Mouse (Mus musculus) neural tube, embryonic 14.5 days (tissue): ENCODE measurements around the gene Prdm1. TPM values are rescaled to one million over a fixed set of nuclear protein-coding genes. Genes with fewer than 3 reads are reported as not detected.

Experiments used
- ATAC-seq: fragments of 200-750 bp; cut with Nextera tagmentation; 2 replicates; pipeline ENCODE4 v1.8.0; 2017; ENCODE audit warnings: low read depth, mild to moderate bottlenecking, moderate TSS enrichment, moderate library complexity
- H3K27ac ChIP-seq: fragments of 300-500 bp; sonication (generic); 2 replicates; pipeline ENCODE4 v1.5.1; 2014; ENCODE audit warnings: low read depth, mild to moderate bottlenecking, control low read depth, low read length, moderate library complexity, mixed read lengths
- H3K27me3 ChIP-seq: fragments of 300-500 bp; sonication (generic); 2 replicates; pipeline ENCODE4 v1.6.1; 2014; ENCODE audit warnings: low read length; ENCODE audit not compliant: control insufficient read depth, insufficient read depth
- H3K36me3 ChIP-seq: fragments of 300-500 bp; sonication (generic); 2 replicates; pipeline ENCODE4 v1.6.1; 2014; ENCODE audit warnings: low read length, mixed read lengths; ENCODE audit not compliant: control insufficient read depth, insufficient read depth
- H3K4me1 ChIP-seq: fragments of 300-500 bp; sonication (generic); 2 replicates; pipeline ENCODE4 v1.6.1; 2014; ENCODE audit warnings: low read length; ENCODE audit not compliant: control insufficient read depth, insufficient read depth
- H3K4me2 ChIP-seq: fragments of 300-500 bp; sonication (generic); 2 replicates; pipeline ENCODE4 v1.6.1; 2014; ENCODE audit warnings: mild to moderate bottlenecking, low read depth, low read length, control low read depth
- H3K4me3 ChIP-seq: fragments of 300-500 bp; sonication (generic); 2 replicates; pipeline ENCODE4 v1.5.1; 2014; ENCODE audit warnings: low read depth, low read length, control low read depth, mixed read lengths
- H3K9ac ChIP-seq: fragments of 300-500 bp; sonication (generic); replicated peaks from 2 replicates; pipeline ENCODE4 v1.6.1; 2014; ENCODE audit warnings: low read depth, mild to moderate bottlenecking, control low read depth, low read length, mixed read lengths
- H3K9me3 ChIP-seq: fragments of 300-500 bp; sonication (generic); 2 replicates; pipeline ENCODE4 v1.6.1; 2016; ENCODE audit warnings: low read length; ENCODE audit not compliant: control insufficient read depth
- WGBS: fragments of 180-500 bp; shearing (Covaris S2); extraction: QIAGEN DNeasy Blood & Tissue Kit; methylation state at CpG from one replicate; pipeline ENCODE4 v1.1.7; 2014; 5-methylcytosine and 5-hydroxymethylcytosine counted together
- polyA plus RNA-seq: library from polyadenylated mRNA; unstranded; fragments of >200 nt; fragmentation: Nextera tagmentation; extraction: Ambion mirVana; gene quantifications from 2 replicates; pipeline ENCODE4 v1.2.1, GENCODE M21; 2014

The Prdm1 gene
- polyA plus RNA-seq, 1 experiment from 2014 or later = 0.64 TPM

DNA sequence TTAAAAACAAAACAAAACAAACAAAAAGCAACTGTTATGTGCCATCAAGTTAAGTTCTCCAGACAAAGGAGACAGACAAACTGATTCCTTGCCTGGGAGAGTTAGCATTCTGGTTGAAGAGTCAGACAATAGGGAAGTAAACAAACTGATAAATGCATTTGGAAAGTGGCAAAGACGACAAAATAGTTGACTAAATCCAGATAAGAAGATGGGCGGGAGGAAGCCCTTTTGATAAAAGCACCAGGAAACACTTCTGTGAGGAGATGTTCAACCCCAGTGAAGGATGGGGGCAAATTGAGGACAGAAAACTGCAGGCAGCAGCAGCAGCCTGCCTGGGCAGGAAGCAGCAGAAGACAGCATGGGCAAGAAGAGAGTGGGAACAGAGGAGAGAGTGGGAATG is 20.3 kb downstream of the Prdm1 start:
- Histone ChIP-seq H3K27me3 (no peaks in the 10 kb centered on the region), H3K4me1 (no peaks in the 10 kb centered on the region), H3K4me2 (no peak overlapping the region), H3K27ac (no peak overlapping the region), H3K36me3 (no peaks in the 10 kb centered on the region), H3K9ac (no peak overlapping the region), H3K4me3 (no peak overlapping the region), H3K9me3 (no peaks in the 10 kb centered on the region)
- no peak for ATAC-seq
- 63% methylated on average over 2 of the region's 2 CpGs for WGBS

DNA sequence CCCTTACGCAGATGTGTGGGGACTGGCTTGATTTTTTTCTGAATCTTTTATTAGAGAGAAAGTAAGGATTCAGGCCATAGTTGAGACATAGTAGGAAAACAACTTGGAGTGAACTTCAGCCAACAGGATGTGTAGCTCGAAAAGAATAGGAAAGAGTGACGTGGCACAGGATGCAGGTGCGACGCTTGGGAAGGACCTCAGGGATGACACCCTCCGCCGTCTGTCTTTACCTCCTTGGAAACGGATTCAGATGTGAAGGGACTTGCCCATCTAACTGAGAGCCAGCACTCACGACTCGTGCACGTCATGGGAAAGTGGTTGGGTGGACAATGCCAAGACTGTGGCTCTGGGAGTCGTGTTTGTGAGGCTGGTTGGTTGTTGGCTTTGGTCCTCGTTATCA is 25.4 kb downstream of the Prdm1 start:
- Histone ChIP-seq H3K4me1 (no peaks in the 10 kb centered on the region), H3K9me3 (no peaks in the 10 kb centered on the region), H3K4me3 (no peak overlapping the region), H3K4me2 (no peak overlapping the region), H3K9ac (no peak overlapping the region), H3K27ac (no peak overlapping the region), H3K27me3 (no peaks in the 10 kb centered on the region), H3K36me3 (no peaks in the 10 kb centered on the region)
- 74% methylated on average over 13 of the region's 13 CpGs for WGBS
- ATAC-seq = no peak

DNA sequence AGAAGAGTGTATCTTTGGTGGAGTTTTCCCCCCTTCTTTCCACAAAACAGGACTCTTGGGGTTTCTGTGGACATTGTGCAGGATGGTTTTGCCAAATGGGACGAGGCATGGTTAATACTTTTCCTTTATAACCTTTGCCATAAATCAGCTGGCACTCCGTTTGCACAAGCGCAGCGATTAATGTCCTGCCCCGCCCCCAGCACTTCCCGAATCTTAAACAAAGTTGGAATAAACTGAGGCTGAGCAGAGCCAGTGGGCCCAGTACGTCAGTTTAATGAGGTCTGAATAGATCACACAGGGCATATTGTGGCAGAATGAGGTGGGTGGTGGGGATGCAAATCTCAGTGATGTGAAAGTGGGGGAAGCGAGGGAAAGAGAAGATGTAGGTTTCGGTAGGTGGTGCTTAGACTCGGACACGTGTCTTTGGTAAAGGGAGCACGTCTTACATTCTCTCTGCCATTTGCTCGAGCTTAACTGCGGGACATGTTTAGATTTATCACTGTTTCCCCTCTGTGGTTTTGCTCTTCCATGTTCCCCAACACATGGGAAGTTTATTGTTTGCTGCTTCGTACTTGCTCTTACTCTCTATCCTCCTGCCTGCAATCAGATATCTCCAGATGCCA is 28.3 kb downstream of the Prdm1 start:
- no peak overlapping the region for H3K4me3 ChIP-seq
- no peaks in the 10 kb centered on the region for H3K36me3 ChIP-seq
- ATAC-seq = no peak
- H3K4me1 ChIP-seq = no peaks in the 10 kb centered on the region
- no peak overlapping the region for H3K4me2 ChIP-seq
- H3K27me3 ChIP-seq = no peaks in the 10 kb centered on the region
- H3K9ac ChIP-seq = no peak overlapping the region
- WGBS = 34% methylated on average over 15 of the region's 15 CpGs
- H3K27ac ChIP-seq = no peak overlapping the region
- no peaks in the 10 kb centered on the region for H3K9me3 ChIP-seq

DNA sequence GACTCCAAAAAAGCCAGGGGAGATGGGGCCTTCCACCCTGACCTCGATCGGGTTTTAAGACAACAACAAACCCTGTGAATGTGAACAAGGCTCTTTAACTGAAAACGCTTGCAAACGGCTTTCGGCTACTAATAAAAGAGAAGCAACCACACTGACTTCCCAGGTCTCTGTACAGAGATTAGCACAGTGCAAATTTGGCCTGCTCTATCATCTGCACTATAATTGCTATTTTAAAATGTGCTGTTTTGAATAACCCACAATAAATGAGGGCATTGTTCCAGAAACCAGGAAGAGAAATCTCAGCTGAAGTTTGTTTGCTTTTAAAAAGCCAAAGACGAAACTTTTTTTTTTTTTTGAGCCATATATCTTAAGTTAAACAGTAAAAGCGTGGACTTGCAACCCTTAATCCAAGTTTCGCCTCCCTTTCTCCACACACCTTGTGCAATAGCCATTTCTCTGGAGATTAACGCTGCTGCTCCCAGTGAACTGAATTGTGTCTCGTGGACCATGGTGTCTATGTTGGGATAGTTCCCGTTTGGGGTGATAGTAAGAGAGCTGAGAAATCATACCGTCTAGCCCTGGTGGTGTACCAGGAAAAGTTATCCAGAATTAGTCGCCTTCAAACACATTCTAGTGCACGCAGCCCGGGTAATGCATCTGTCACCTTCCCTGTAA is 34.3 kb downstream of the Prdm1 start:
- no peaks in the 10 kb centered on the region for H3K36me3 ChIP-seq
- no peaks in the 10 kb centered on the region for H3K27me3 ChIP-seq
- no peak overlapping the region for H3K9ac ChIP-seq
- H3K4me2 ChIP-seq = no peak overlapping the region
- H3K27ac ChIP-seq = no peak overlapping the region
- H3K9me3 ChIP-seq = no peaks in the 10 kb centered on the region
- ATAC-seq = no peak
- 72% methylated on average over 15 of the region's 15 CpGs for WGBS
- no peaks in the 10 kb centered on the region for H3K4me1 ChIP-seq
- no peak overlapping the region for H3K4me3 ChIP-seq

GRCm38 (mm10) chr10:44492815-44493525 is 35.3 kb downstream of the Prdm1 start:
- H3K36me3 ChIP-seq = no peaks in the 10 kb centered on the region
- ATAC-seq = no peak
- H3K4me2 ChIP-seq = no peak overlapping the region
- no peaks in the 10 kb centered on the region for H3K27me3 ChIP-seq
- H3K9ac ChIP-seq = no peak overlapping the region
- no peak overlapping the region for H3K4me3 ChIP-seq
- 59% methylated on average over 8 of the region's 8 CpGs for WGBS
- no peak overlapping the region for H3K27ac ChIP-seq
- no peaks in the 10 kb centered on the region for H3K9me3 ChIP-seq
- H3K4me1 ChIP-seq = no peaks in the 10 kb centered on the region

GRCm38 (mm10) chr10:44490899-44491422 is 37.3 kb downstream of the Prdm1 start:
- H3K9ac ChIP-seq = no peak overlapping the region
- no peak for ATAC-seq
- no peak overlapping the region for H3K27ac ChIP-seq
- WGBS = 67% methylated on average over 5 of the region's 5 CpGs
- no peak overlapping the region for H3K4me3 ChIP-seq
- no peaks in the 10 kb centered on the region for H3K4me1 ChIP-seq
- no peaks in the 10 kb centered on the region for H3K36me3 ChIP-seq
- no peaks in the 10 kb centered on the region for H3K9me3 ChIP-seq
- H3K4me2 ChIP-seq = no peak overlapping the region
- H3K27me3 ChIP-seq = no peaks in the 10 kb centered on the region

DNA sequence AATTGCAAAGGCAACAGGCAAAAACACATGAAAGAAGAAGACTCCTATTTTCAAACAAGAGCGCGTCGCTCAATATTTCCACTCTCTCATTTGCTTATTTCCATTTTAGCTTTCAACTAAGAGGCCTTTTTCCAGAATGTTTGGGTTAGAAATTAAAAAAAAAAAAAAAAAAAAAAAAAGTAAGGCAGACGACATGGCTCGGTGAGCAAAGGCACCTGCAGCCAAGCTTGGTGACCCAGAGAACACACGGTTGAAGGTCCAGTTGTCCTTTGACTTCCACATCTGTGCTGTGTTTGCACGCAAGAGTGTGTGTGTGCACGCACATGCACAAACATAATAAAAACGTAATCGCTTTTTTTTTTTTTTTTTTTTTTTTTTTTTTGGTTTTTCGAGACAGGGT is 41.2 kb downstream of the Prdm1 start:
- Histone ChIP-seq H3K4me1 (no peaks in the 10 kb centered on the region), H3K9ac (no peak overlapping the region), H3K9me3 (no peaks in the 10 kb centered on the region), H3K27me3 (no peaks in the 10 kb centered on the region), H3K27ac (no peak overlapping the region), H3K4me3 (no peak overlapping the region), H3K36me3 (no peaks in the 10 kb centered on the region), H3K4me2 (no peak overlapping the region)
- no peak for ATAC-seq
- WGBS = 93% methylated on average over 10 of the region's 11 CpGs

- ATAC-seq = no peak
- H3K36me3 ChIP-seq = no peaks in the 10 kb centered on the region
- 86% methylated on average over 5 of the region's 5 CpGs for WGBS
Observed at GRCm38 (mm10) chr10:44484077-44484476, 44.2 kb downstream of the Prdm1 start.

GRCm38 (mm10) chr10:44483116-44483515 is 45.2 kb downstream of the Prdm1 start:
- WGBS = 31% methylated on average over 6 of the region's 6 CpGs
- Histone ChIP-seq H3K4me1 (no peaks in the 10 kb centered on the region), H3K27me3 (no peaks in the 10 kb centered on the region), H3K27ac (no peak overlapping the region), H3K9me3 (no peaks in the 10 kb centered on the region), H3K36me3 (no peaks in the 10 kb centered on the region), H3K4me3 (no peak overlapping the region), H3K4me2 (no peak overlapping the region), H3K9ac (no peak overlapping the region)
- ATAC-seq = no peak

More at GRCm38 (mm10) chr10:44484077-44484476, 44.2 kb downstream of the Prdm1 start:
- Histone ChIP-seq H3K4me2 (no peak overlapping the region), H3K27ac (no peak overlapping the region), H3K4me3 (no peak overlapping the region), H3K9ac (no peak overlapping the region), H3K4me1 (no peaks in the 10 kb centered on the region), H3K9me3 (no peaks in the 10 kb centered on the region), H3K27me3 (no peaks in the 10 kb centered on the region)
